Mouse (Mus musculus) spleen, adult 2 months (tissue): ENCODE data around the gene Mrps27. TPM values are rescaled to one million over a fixed set of nuclear protein-coding genes. Genes with fewer than 3 reads are reported as not detected.

Experiments used
- DNase-seq, 2 experiments: peaks; one replicate each; pipeline versions ENCODE4 v3.0.0 to v3.0.0-alpha.2; 2012 to 2021; ENCODE audit warnings: low spot score in 2 of 2, low read depth in 1 of 2
- H3K27ac ChIP-seq: fragments of 200-500 bp; 2 replicates; pipeline ENCODE4 v1.5.1; 2012; ENCODE audit warnings: low read length, inconsistent platforms; ENCODE audit not compliant: insufficient read depth
- H3K27me3 ChIP-seq: fragments of 200-500 bp; 2 replicates; pipeline ENCODE4 v1.6.1; 2012; ENCODE audit warnings: mild to moderate bottlenecking, moderate library complexity, low read length, inconsistent platforms; ENCODE audit not compliant: control insufficient read depth, insufficient read depth
- H3K36me3 ChIP-seq: fragments of 200-500 bp; 2 replicates; pipeline ENCODE4 v1.6.1; 2012; ENCODE audit warnings: mild to moderate bottlenecking, low read length, inconsistent platforms; ENCODE audit not compliant: control insufficient read depth, insufficient read depth
- H3K4me1 ChIP-seq: fragments of 200-500 bp; 2 replicates; pipeline ENCODE4 v1.6.1; 2011; ENCODE audit warnings: inconsistent platforms; ENCODE audit not compliant: control insufficient read depth, insufficient read depth, insufficient read length
- H3K4me3 ChIP-seq: fragments of 200-500 bp; 2 replicates; pipeline ENCODE4 v1.5.1; 2011; ENCODE audit warnings: mild to moderate bottlenecking, inconsistent platforms; ENCODE audit not compliant: insufficient read depth, insufficient read length; ENCODE audit errors: extremely low read depth
- CTCF ChIP-seq: fragments of 200-500 bp; IDR thresholded peaks from 2 replicates; pipeline ENCODE4 v1.5.1; 2011; ENCODE audit warnings: mild to moderate bottlenecking, inconsistent platforms; ENCODE audit not compliant: insufficient read depth, insufficient read length, insufficient replicate concordance; ENCODE audit errors: extremely low read depth
- POLR2A ChIP-seq: fragments of 200-500 bp; IDR thresholded peaks from 2 replicates; pipeline ENCODE4 v1.6.1; 2011; ENCODE audit warnings: low read depth, low read length, inconsistent platforms
- WGBS: fragments of 180-500 bp; shearing (Covaris S2); methylation state at CpG from one replicate; pipeline ENCODE4 v1.1.7; 2018; 5-methylcytosine and 5-hydroxymethylcytosine counted together
- polyA plus RNA-seq: library from polyadenylated mRNA; depleted of rRNA; stranded (reverse); fragments of >200 nt; gene quantifications from 2 replicates; pipeline ENCODE4 v1.2.3, GENCODE M21; 2012

Gene Mrps27
- polyA plus RNA-seq, 1 experiment: 6.7 TPM

GRCm38 (mm10) chr13:99442434-99443249 lies 98.1 kb downstream of the Mrps27 start:
- WGBS: 90% methylated on average over 12 of the region's 12 CpGs
- H3K4me3 ChIP-seq: no peak overlapping the region
- H3K4me1 ChIP-seq: no peaks in the 10 kb centered on the region
- DNase-seq: no peak
- no peaks in the 10 kb centered on the region for H3K36me3 ChIP-seq
- no peak overlapping the region for H3K27ac ChIP-seq
- H3K27me3 ChIP-seq: no peaks in the 10 kb centered on the region
- no peak for TF ChIP-seq POLR2A
- TF ChIP-seq CTCF: no peak

DNA sequence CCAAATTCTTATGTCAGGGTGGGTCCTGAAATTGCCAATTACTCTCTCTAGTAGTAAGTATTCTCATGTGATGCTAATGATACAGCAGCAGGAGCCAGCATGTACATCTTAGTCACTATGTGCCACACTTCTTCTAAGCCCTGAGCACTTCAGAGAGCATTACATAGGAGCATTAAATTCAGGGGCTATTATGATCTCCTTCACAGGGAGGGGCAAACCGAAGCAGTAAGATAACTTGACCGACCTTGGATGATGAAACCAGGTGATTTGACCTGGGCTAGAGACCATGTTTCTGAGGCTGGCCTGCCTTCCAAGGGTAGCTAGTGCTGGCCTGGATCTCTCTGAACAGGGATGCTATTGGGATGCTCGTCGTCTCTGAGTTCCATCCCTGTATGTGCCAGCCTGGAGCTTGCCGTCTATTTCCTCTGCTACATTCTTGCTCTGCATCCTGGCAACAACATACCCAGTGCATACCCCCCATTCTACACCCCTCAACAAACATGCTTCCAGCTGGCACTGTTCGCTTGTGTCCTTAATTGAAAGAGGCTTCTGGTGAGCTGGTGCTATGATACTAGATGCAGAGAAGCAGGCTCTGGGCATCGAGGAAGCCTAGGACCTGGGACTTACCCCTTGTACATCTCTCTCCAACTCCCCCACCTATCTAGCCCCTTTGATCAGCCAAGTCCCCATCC lies 99.0 kb downstream of the Mrps27 start:
- H3K4me1 ChIP-seq: no peaks in the 10 kb centered on the region
- 89% methylated on average over 7 of the region's 7 CpGs for WGBS
- TF ChIP-seq POLR2A (no peak), CTCF (no peak)
- no peak for DNase-seq
- H3K27me3 ChIP-seq: no peaks in the 10 kb centered on the region
- no peak overlapping the region for H3K27ac ChIP-seq
- H3K4me3 ChIP-seq: no peak overlapping the region
- H3K36me3 ChIP-seq: no peaks in the 10 kb centered on the region

GRCm38 (mm10) chr13:99444431-99444871 lies 99.9 kb downstream of the Mrps27 start:
- Histone ChIP-seq H3K27me3 (no peaks in the 10 kb centered on the region), H3K36me3 (no peaks in the 10 kb centered on the region), H3K4me3 (no peak overlapping the region), H3K27ac (no peak overlapping the region), H3K4me1 (no peaks in the 10 kb centered on the region)
- 39% methylated on average over 10 of the region's 10 CpGs for WGBS
- DNase-seq: no peak
- no peak for TF ChIP-seq POLR2A
- no peak for TF ChIP-seq CTCF

DNA sequence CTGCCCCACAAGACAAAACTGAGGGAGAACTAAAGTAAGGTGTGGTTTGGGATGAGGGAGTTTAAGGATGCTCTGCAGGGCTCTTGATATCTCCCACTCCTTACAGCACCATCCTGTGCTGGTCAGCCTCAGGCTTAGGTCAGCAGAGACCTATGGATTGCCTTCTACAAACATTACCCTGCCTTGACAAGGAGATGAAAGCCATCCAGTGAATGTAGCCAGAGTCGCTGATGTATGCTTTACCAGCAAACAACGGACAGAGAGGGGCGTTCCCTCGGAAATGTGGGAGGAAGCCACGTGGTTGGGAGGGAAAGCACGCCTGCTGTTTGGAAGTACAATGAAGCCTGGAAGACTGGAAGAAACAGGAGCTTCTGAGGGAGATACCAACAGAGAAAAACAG lies 100.3 kb downstream of the Mrps27 start:
- 4% methylated on average over 6 of the region's 6 CpGs for WGBS
- Histone ChIP-seq H3K4me1 (no peaks in the 10 kb centered on the region), H3K27me3 (no peaks in the 10 kb centered on the region), H3K36me3 (no peaks in the 10 kb centered on the region), H3K4me3 (no peak overlapping the region), H3K27ac (no peak overlapping the region)
- TF ChIP-seq CTCF: no peak
- no peak for TF ChIP-seq POLR2A
- DNase-seq: no peak

GRCm38 (mm10) chr13:99447002-99447401 lies 102.4 kb downstream of the Mrps27 start:
- no peak overlapping the region for H3K4me3 ChIP-seq
- H3K27ac ChIP-seq: no peak overlapping the region
- H3K36me3 ChIP-seq: no peaks in the 10 kb centered on the region
- H3K4me1 ChIP-seq: no peaks in the 10 kb centered on the region
- H3K27me3 ChIP-seq: no peaks in the 10 kb centered on the region
- WGBS: 79% methylated on average over 7 of the region's 7 CpGs
- no peak for TF ChIP-seq CTCF
- no peak for TF ChIP-seq POLR2A
- DNase-seq: no peak

DNA sequence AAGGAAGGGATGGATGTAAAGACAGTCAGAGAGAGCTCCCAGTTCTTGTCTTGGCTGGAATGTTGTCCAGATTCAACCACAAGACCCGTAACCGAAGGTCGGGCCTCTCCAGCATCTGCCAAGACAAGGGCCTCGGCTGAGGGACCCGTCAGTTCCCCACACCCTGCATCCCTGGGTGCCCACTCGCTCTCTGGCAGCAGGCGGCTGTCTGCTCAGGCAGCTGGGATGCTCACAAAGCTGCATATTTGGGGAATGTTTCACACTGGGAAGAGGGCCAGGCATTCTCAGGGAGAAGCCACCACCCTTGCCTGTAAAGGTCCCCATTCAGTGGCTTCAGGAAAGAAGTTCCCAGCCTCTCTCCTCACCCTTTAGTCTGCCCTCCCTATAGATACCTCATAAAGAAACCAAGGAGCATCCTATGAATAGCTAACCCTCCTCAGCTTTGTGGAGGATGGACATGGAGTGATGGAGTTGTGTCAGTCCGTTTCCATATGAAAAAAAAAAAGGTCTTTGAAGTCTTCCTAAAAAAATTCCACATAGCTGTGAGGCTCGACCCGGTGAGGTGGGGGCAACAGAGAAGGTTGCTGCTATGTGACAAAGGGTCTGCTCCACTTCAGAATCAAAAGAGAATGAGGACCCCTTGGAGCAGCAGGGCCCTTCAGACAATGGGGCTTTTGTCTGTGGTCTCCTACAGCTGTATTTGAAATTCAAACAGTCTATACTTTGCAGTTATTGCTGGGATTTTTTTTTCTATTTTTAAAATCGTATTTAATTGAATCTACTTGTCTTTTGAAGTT lies 103.0 kb downstream of the Mrps27 start:
- TF ChIP-seq POLR2A: no peak
- TF ChIP-seq CTCF: no peak
- Histone ChIP-seq H3K4me3 (no peak overlapping the region), H3K27me3 (no peaks in the 10 kb centered on the region), H3K27ac (no peak overlapping the region), H3K4me1 (no peaks in the 10 kb centered on the region), H3K36me3 (no peaks in the 10 kb centered on the region)
- 80% methylated on average over 11 of the region's 11 CpGs for WGBS
- no peak for DNase-seq
